Mouse (Mus musculus): ENCODE measurements around the gene Zfp280b.

- TF ChIP-seq EP300 (IDR thresholded peaks at IDR 0.05) (no peak), CTCF (IDR thresholded peaks at IDR 0.05) (no peak)
These were observed 31.3 kb upstream of the Zfp280b start for GRCm38 (mm10) chr10:76001160-76001559.
